9 mouse cellular contexts compared by ENCODE assay signal in genomic region chr10:111539724-111540324, GRCm38 (mm10). TPM values are rescaled to one million over a fixed set of nuclear protein-coding genes. Genes with fewer than 3 reads are reported as not detected.
A peak's percentile ranks its signal among the peaks of the same experiment; 100 is the strongest.
DNase-seq lines count a peak whose midpoint lies in the region; ATAC-seq and TF ChIP-seq lines count a peak whose summit lies in the region.
"Had no signal": no experiment of that assay in that cellular context is flagged by ENCODE, and none has a peak within 500 bp of the region (broad histone marks: within the 10 kb centered on the region; RNA-seq: fewer than 3 reads in every experiment).

No protein-coding gene starts in this region.

- peak; percentile 74 for ATAC-seq in embryonic facial prominence, embryonic 11.5 days (replicated peaks; ENCODE audit: insufficient number of reproducible peaks, low FRiP score, low TSS enrichment, low read depth)
- no peak for ATAC-seq in heart, embryonic 11.5 days (replicated peaks; ENCODE audit: insufficient number of reproducible peaks, low FRiP score, low TSS enrichment)
- ATAC-seq in kidney, postnatal 0 days (replicated peaks; ENCODE audit: low FRiP score, low read depth), result peak; percentile 69; the same call in 1 of the 2 replicates
- ATAC-seq in neutrophil, adult 5-6 weeks (ENCODE audit: extremely low read depth, insufficient number of reproducible peaks, low FRiP score, poor library complexity, severe bottlenecking), result peak; percentile 87

- H3K36me3 ChIP-seq in liver, adult 2 months (ENCODE audit: control insufficient read depth, insufficient read depth, low read length), result no peaks in the 10 kb centered on the region
- H3K36me3 ChIP-seq in embryonic facial prominence, embryonic 11.5 days (replicated peaks; ENCODE audit: control insufficient read depth, insufficient read depth, low read depth, low read length), result no peaks in the 10 kb centered on the region
- no peaks in the 10 kb centered on the region for H3K36me3 ChIP-seq in heart, embryonic 11.5 days (ENCODE audit: control insufficient read depth, insufficient read depth, low read length)
- H3K36me3 ChIP-seq in kidney, postnatal 0 days (ENCODE audit: insufficient read depth, low read length), result no peaks in the 10 kb centered on the region
- H3K36me3 ChIP-seq: G1E had no signal

- TF ChIP-seq CTCF in liver, adult 2 months (IDR thresholded peaks at IDR 0.05; ENCODE audit: low read depth, low read length), result no peak
- no peak for TF ChIP-seq CTCF in kidney, postnatal 0 days (IDR thresholded peaks at IDR 0.05; ENCODE audit: low read depth)
- TF ChIP-seq CTCF in lung, adult 2 months (IDR thresholded peaks at IDR 0.05; ENCODE audit: insufficient read depth, low read length), result no peak

- no peak overlapping the region for H3K4me3 ChIP-seq in liver, adult 2 months (ENCODE audit: insufficient read depth, low read depth, low read length)
- no peak overlapping the region for H3K4me3 ChIP-seq in embryonic facial prominence, embryonic 11.5 days (ENCODE audit: low read depth, low read length)
- no peak overlapping the region for H3K4me3 ChIP-seq in heart, embryonic 11.5 days (ENCODE audit: low read depth, low read length)
- H3K4me3 ChIP-seq in kidney, postnatal 0 days (replicated peaks; ENCODE audit: low read depth, low read length), result no peak overlapping the region
- H3K4me3 ChIP-seq in lung, adult 2 months (replicated peaks; ENCODE audit: extremely low read depth, low read depth, low read length), result peak overlapping the region; percentile 1

- H3K79me2 ChIP-seq in liver, adult 2 months (ENCODE audit: control insufficient read depth, insufficient read depth, low read length), result no peaks in the 10 kb centered on the region

- DNase-seq in liver, adult 2 months (ENCODE audit: extremely low read depth, low read depth, low spot score), result peak; percentile 34
- DNase-seq in liver, result no peak
- DNase-seq in embryonic facial prominence, embryonic 11.5 days (ENCODE audit: low spot score), result peak; percentile 77
- DNase-seq in kidney, postnatal 0 days (ENCODE audit: low spot score), result peak; percentile 86
- peak; percentile 41 for DNase-seq in lung, adult 2 months
- DNase-seq in adrenal gland, adult 8-10 months, result no peak

- 54% methylated on average over 9 of the region's 9 CpGs for WGBS in liver, adult 2 months
- WGBS in embryonic facial prominence, embryonic 11.5 days, result 13% methylated on average over 9 of the region's 9 CpGs
- 48% methylated on average over 9 of the region's 9 CpGs for WGBS in heart, embryonic 11.5 days (ENCODE audit: insufficient replicate concordance)
- 9% methylated on average over 9 of the region's 9 CpGs for WGBS in kidney, postnatal 0 days
- WGBS in lung, adult 2 months, result 16% methylated on average over 9 of the region's 9 CpGs

- H3K4me1 ChIP-seq in liver, adult 2 months (ENCODE audit: control insufficient read depth, insufficient read depth, low read length), result peaks cover 7% of the 10 kb centered on the region; the same call in 1 of the 2 replicates
- H3K4me1 ChIP-seq in embryonic facial prominence, embryonic 11.5 days (ENCODE audit: control insufficient read depth, insufficient read depth, low read length), result peaks cover 8% of the 10 kb centered on the region
- H3K4me1 ChIP-seq in heart, embryonic 11.5 days (ENCODE audit: control insufficient read depth, insufficient read depth, low read length), result peaks cover 9% of the 10 kb centered on the region
- H3K4me1 ChIP-seq in kidney, postnatal 0 days (replicated peaks; ENCODE audit: insufficient read depth, low read length), result peaks cover 17% of the 10 kb centered on the region
- peaks cover 8% of the 10 kb centered on the region for H3K4me1 ChIP-seq in lung, adult 2 months (ENCODE audit: control insufficient read depth, insufficient read depth, low read length)

- TF ChIP-seq POLR2A in liver, adult 2 months (IDR thresholded peaks at IDR 0.05; ENCODE audit: extremely low read depth, insufficient read depth, low read length), result no peak
- TF ChIP-seq POLR2A in lung, adult 2 months (IDR thresholded peaks at IDR 0.05; ENCODE audit: borderline replicate concordance, extremely low read depth, low read depth, low read length), result no peak; the same call in 1 of the 2 replicates

- H3K9me3 ChIP-seq in embryonic facial prominence, embryonic 11.5 days (replicated peaks; ENCODE audit: control insufficient read depth, low read length), result no peaks in the 10 kb centered on the region
- H3K9me3 ChIP-seq in heart, embryonic 11.5 days (replicated peaks; ENCODE audit: control insufficient read depth, low read length), result no peaks in the 10 kb centered on the region
- H3K9me3 ChIP-seq in kidney, postnatal 0 days (replicated peaks; ENCODE audit: low read length), result no peaks in the 10 kb centered on the region
- H3K9me3 ChIP-seq: G1E had no signal

- H3K9ac ChIP-seq in liver, adult 2 months (ENCODE audit: low read depth, low read length), result no peak overlapping the region
- peak overlapping the region; percentile 15; the same call in 1 of the 2 replicates for H3K9ac ChIP-seq in embryonic facial prominence, embryonic 11.5 days (replicated peaks; ENCODE audit: low read length)
- no peak overlapping the region for H3K9ac ChIP-seq in heart, embryonic 11.5 days (ENCODE audit: low read depth, low read length)
- no peak overlapping the region for H3K9ac ChIP-seq in kidney, postnatal 0 days (ENCODE audit: low read depth, low read length)

- H3K27me3 ChIP-seq in liver, adult 2 months (ENCODE audit: control insufficient read depth, insufficient read depth, low read length), result no peaks in the 10 kb centered on the region
- no peaks in the 10 kb centered on the region for H3K27me3 ChIP-seq in embryonic facial prominence, embryonic 11.5 days (ENCODE audit: control insufficient read depth, insufficient read depth, low read length)
- H3K27me3 ChIP-seq in heart, embryonic 11.5 days (ENCODE audit: control insufficient read depth, insufficient read depth, low read length), result no peaks in the 10 kb centered on the region
- no peaks in the 10 kb centered on the region for H3K27me3 ChIP-seq in kidney, postnatal 0 days (ENCODE audit: insufficient read depth, low read length)

- H3K27ac ChIP-seq in liver, adult 2 months (replicated peaks; ENCODE audit: insufficient read depth, low read depth, low read length), result no peak overlapping the region
- H3K27ac ChIP-seq in embryonic facial prominence, embryonic 11.5 days (replicated peaks; ENCODE audit: low read depth, low read length), result 0 out of 2 replicates have a peak overlapping the region, but pooled peaks have one; percentile 38
- H3K27ac ChIP-seq in heart, embryonic 11.5 days (ENCODE audit: low read depth, low read length), result peak overlapping the region; percentile 50; the same call in 1 of the 2 replicates
- H3K27ac ChIP-seq in kidney, postnatal 0 days, result peak overlapping the region; percentile 20

- no peak overlapping the region for H3K4me2 ChIP-seq in embryonic facial prominence, embryonic 11.5 days (ENCODE audit: low read depth, low read length)
- H3K4me2 ChIP-seq in heart, embryonic 11.5 days, result 0 out of 2 replicates have a peak overlapping the region, but pooled peaks have one; percentile 18
- H3K4me2 ChIP-seq in kidney, postnatal 0 days (ENCODE audit: low read length), result peak overlapping the region; percentile 13; the same call in 1 of the 2 replicates

RNA-seq across cellular contexts. Expression of gene Phlda1, which starts 33.7 kb away (rescaled TPM):
- 11.2 and 11.5 TPM in 2 replicates for total RNA-seq in liver, adult 2 months (2014; rRNA removed)
- 30.2 and 51.0 TPM in 2 replicates for polyA plus RNA-seq in liver, adult 2 months (2012; rRNA removed)
- polyA plus RNA-seq in embryonic facial prominence, embryonic 11.5 days (2014; fragmentation: Nextera tagmentation; extraction: Ambion mirVana), result 25.6 and 26.9 TPM in 2 replicates
- polyA plus RNA-seq in heart, embryonic 11.5 days (2014; fragmentation: Nextera tagmentation; extraction: Ambion mirVana), result 20.9 and 22.2 TPM in 2 replicates
- polyA plus RNA-seq in kidney, postnatal 0 days (2015; fragmentation: Nextera tagmentation; extraction: Ambion mirVana), result 25.3 and 29.5 TPM in 2 replicates
- 32.7 and 54.1 TPM in 2 replicates for polyA plus RNA-seq in lung, adult 2 months (2012; rRNA removed)
- 2.0 and 4.5 TPM in 2 replicates for total RNA-seq in neutrophil, adult 5-6 weeks (2017)
- total RNA-seq in adrenal gland, adult 8-10 months (2022), result 100 to 1,000 TPM in 1 of 4 experiments, 10 to 100 TPM in 3; 57.2 to 195 (median 76.9) TPM

Comparison
In these comparisons a context has a peak if more than half of its experiments do, and no peak if none do; other contexts are left out.
1. DNase-seq: peak in liver, adult 2 months (single experiment), embryonic facial prominence, embryonic 11.5 days (single experiment), kidney, postnatal 0 days (single experiment) and lung, adult 2 months (single experiment); none in liver (single experiment) and adrenal gland, adult 8-10 months (single experiment).